Mouse (Mus musculus): Measurements from ENCODE around the gene Neurod2. TPM values are rescaled to one million over a fixed set of nuclear protein-coding genes. Genes with fewer than 3 reads are reported as not detected.

Gene Neurod2
- polyA plus RNA-seq, 1 experiment = not detected

GRCm38 (mm10) chr11:98367863-98368186 lies 38.4 kb upstream of the Neurod2 start:
- Histone ChIP-seq H3K27ac (ENCODE audit: insufficient read depth, low read depth, low read length) (no peak overlapping the region), H3K4me3 (ENCODE audit: insufficient read depth, low read depth, low read length) (no peak overlapping the region), H3K4me1 (ENCODE audit: control insufficient read depth, insufficient read depth, low read length) (peaks cover 17% of the 10 kb centered on the region)
- TF ChIP-seq CTCF (IDR thresholded peaks at IDR 0.05; ENCODE audit: insufficient read depth, low read depth, low read length) = no peak
- 87% methylated on average over 7 of the region's 7 CpGs for WGBS

GRCm38 (mm10) chr11:98367171-98367862 lies 37.9 kb upstream of the Neurod2 start:
- Histone ChIP-seq H3K4me3 (ENCODE audit: insufficient read depth, low read depth, low read length) (no peak overlapping the region), H3K27ac (ENCODE audit: insufficient read depth, low read depth, low read length) (no peak overlapping the region), H3K4me1 (ENCODE audit: control insufficient read depth, insufficient read depth, low read length) (peaks cover 17% of the 10 kb centered on the region)
- TF ChIP-seq POLR2A (IDR thresholded peaks at IDR 0.05; ENCODE audit: insufficient read depth, low read depth, low read length) (no peak), CTCF (IDR thresholded peaks at IDR 0.05; ENCODE audit: insufficient read depth, low read depth, low read length) (no peak)
- WGBS = 70% methylated on average over 10 of the region's 10 CpGs

DNA sequence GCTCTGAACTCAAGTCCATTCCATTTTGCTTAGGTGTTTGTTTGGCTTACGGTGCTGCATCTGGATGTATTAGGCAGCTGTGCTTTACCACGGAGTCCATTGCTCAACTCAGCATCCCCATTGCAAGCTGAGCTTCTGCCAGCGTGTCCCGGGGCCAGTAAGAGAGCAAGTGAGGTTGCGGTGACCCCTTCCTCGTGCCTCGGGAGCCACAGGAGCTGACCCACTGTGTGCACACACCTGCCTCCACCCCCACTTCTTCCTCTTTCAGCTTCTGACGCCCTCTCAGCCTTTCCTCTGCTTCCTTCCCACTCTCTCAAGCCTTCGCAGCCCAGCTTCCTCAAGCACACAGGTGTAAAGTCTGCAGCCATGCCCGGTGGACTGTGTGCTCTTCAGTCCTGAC lies 36.8 kb upstream of the Neurod2 start:
- Histone ChIP-seq H3K4me3 (ENCODE audit: insufficient read depth, low read depth, low read length) (no peak overlapping the region), H3K27ac (ENCODE audit: insufficient read depth, low read depth, low read length) (no peak overlapping the region), H3K4me1 (ENCODE audit: control insufficient read depth, insufficient read depth, low read length) (peaks cover 8% of the 10 kb centered on the region)
- TF ChIP-seq CTCF (IDR thresholded peaks at IDR 0.05; ENCODE audit: insufficient read depth, low read depth, low read length) (no peak), POLR2A (IDR thresholded peaks at IDR 0.05; ENCODE audit: insufficient read depth, low read depth, low read length) (no peak)
- WGBS = 82% methylated on average over 10 of the region's 10 CpGs

DNA sequence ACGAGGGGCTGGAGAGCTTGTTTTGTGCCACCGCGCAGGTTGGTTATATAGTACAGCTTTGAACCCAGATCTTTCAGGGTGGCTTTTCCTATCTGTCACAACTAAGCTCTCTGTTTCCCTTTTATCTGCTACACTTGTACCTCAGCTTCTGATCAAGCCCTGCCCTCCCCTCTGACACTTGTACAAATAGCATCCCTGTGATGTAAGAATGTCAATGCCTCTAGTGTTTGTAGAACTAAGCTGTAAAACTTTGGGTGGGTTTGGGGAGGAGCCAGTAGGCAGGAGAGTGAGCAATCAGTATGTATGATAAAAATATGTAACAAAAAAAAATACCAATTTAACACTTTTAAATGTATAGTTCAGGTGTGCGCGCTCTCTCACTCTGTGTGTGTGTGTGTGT lies 35.0 kb upstream of the Neurod2 start:
- peaks cover 11% of the 10 kb centered on the region for H3K4me1 ChIP-seq (ENCODE audit: control insufficient read depth, insufficient read depth, low read length)
- H3K4me3 ChIP-seq (ENCODE audit: insufficient read depth, low read depth, low read length) = no peak overlapping the region
- H3K27ac ChIP-seq (ENCODE audit: insufficient read depth, low read depth, low read length) = no peak overlapping the region
- WGBS = 97% methylated on average over 5 of the region's 5 CpGs
- TF ChIP-seq CTCF (IDR thresholded peaks at IDR 0.05; ENCODE audit: insufficient read depth, low read depth, low read length) (no peak), POLR2A (IDR thresholded peaks at IDR 0.05; ENCODE audit: insufficient read depth, low read depth, low read length) (no peak)

DNA sequence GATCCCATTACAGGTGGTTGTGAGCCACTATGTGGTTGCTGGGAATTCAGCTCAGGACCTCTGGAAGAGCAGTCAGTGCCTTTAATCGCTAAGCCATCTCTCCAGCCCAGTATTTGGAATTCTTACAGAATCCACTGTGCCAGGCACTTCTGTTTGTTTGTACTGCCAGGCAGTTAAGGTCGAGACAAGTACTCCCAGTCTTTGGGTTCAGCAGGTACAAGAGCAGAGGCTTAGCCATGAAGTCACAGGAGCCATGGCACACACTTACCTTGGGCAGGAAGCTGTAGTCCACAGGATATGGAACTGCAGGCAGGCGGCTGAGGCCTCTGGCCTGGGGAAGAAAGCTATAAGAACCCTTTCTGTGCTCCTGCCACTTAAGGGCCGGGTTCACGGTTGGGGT lies 34.4 kb upstream of the Neurod2 start:
- peaks cover 12% of the 10 kb centered on the region for H3K4me1 ChIP-seq (ENCODE audit: control insufficient read depth, insufficient read depth, low read length)
- 87% methylated on average over 5 of the region's 5 CpGs for WGBS
- no peak for TF ChIP-seq POLR2A (IDR thresholded peaks at IDR 0.05; ENCODE audit: insufficient read depth, low read depth, low read length)
- no peak for TF ChIP-seq CTCF (IDR thresholded peaks at IDR 0.05; ENCODE audit: insufficient read depth, low read depth, low read length)
- no peak overlapping the region for H3K4me3 ChIP-seq (ENCODE audit: insufficient read depth, low read depth, low read length)
- no peak overlapping the region for H3K27ac ChIP-seq (ENCODE audit: insufficient read depth, low read depth, low read length)

DNA sequence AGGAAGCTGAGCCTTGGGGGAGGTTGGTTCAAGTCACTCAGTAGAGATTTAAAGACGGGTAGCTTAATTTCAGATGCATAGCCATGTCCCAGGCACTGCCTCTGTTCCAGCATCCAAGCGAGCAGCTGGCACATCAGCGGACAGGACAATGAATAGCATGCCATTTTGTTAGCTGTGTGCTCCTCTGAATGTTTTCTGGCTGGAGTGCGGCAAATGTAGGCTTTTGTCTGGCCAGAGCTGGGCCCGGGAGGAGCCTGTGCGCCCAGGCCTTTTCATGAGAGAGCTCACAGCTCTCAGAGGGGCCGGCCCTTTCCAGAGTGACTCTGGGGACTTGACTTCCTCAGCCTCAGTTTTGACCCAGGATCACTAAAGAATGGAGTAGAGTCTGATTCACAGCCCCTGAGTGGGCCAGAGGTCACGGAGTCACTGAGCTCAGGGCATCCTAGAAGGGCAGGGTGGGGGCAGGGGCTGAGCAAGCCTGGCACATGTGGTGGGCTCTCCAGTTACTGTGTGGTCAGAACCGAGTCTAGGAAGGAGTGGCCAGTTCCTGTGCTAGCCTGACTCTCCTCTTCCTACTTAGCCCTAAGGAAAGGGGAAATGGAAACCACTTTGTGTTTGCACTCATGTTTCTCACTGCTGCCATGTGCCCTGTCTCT lies 31.5 kb upstream of the Neurod2 start:
- Histone ChIP-seq H3K4me3 (ENCODE audit: insufficient read depth, low read depth, low read length) (no peak overlapping the region), H3K27ac (ENCODE audit: insufficient read depth, low read depth, low read length) (no peak overlapping the region), H3K4me1 (ENCODE audit: control insufficient read depth, insufficient read depth, low read length) (peaks cover 12% of the 10 kb centered on the region)
- WGBS = 44% methylated on average over 9 of the region's 9 CpGs
- no peak for TF ChIP-seq CTCF (IDR thresholded peaks at IDR 0.05; ENCODE audit: insufficient read depth, low read depth, low read length)
- TF ChIP-seq POLR2A (IDR thresholded peaks at IDR 0.05; ENCODE audit: insufficient read depth, low read depth, low read length) = no peak

GRCm38 (mm10) chr11:98358161-98359083 lies 29.0 kb upstream of the Neurod2 start, which contains the start of gene Stard3:
TSS of gene Stard3 (plus strand) at chr11:98358368.
- Histone ChIP-seq H3K4me3 (ENCODE audit: insufficient read depth, low read depth, low read length) (peak within 1 kb of the TSS; percentile 73), H3K27ac (ENCODE audit: insufficient read depth, low read depth, low read length) (peak within 1 kb of the TSS; percentile 60; the same call in 1 of the 2 replicates), H3K4me1 (ENCODE audit: control insufficient read depth, insufficient read depth, low read length) (peaks cover 25% of the 10 kb centered on the region)
- WGBS = under 1% methylated on average over 60 of the region's 60 CpGs
- TF ChIP-seq POLR2A (IDR thresholded peaks at IDR 0.05; ENCODE audit: insufficient read depth, low read depth, low read length) (0 out of 2 replicates have a peak, but pooled peaks have one; percentile 31), CTCF (IDR thresholded peaks at IDR 0.05; ENCODE audit: insufficient read depth, low read depth, low read length) (no peak)

DNA sequence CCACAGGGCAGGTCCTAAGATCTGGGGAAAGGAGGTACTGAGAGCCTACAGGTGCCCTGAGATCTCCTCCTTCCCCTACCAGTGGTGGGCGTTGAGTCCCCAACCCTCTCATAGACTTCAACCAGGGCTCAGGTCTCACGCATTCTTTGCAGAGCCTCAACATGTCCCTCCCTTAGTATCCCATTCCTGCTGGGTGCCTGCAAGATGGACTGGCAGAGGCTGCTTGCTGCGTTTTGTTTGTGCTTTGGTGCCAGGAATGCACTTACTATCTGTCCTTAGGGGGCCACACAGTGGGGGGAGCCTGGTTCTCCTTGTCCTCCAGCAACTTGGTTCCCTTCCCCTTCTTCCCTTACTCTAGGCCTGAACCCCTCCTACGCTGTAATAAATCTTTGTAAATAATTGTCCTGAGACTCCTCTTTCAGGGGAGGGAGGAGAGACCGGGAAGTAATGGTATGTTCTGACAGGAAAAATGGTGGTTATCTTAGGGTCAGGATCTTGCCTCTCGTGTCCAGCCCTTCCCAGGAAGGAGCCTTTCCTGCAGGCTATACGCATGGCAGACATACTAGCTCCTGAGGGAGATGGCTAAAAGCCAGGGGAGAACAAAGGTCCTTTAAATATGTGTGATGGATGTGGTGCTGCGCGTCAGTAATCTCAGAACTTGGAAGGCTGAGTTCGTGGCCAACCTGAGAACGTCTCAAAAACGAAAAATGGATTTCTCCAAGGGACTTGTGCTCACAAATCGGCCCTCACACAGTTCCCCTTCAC lies 28.1 kb upstream of the Neurod2 start:
- WGBS = 13% methylated on average over 13 of the region's 13 CpGs
- Histone ChIP-seq H3K27ac (ENCODE audit: insufficient read depth, low read depth, low read length) (no peak overlapping the region), H3K4me3 (ENCODE audit: insufficient read depth, low read depth, low read length) (peak overlapping the region; percentile 44), H3K4me1 (ENCODE audit: control insufficient read depth, insufficient read depth, low read length) (peaks cover 25% of the 10 kb centered on the region)
- TF ChIP-seq POLR2A (IDR thresholded peaks at IDR 0.05; ENCODE audit: insufficient read depth, low read depth, low read length) (no peak), CTCF (IDR thresholded peaks at IDR 0.05; ENCODE audit: insufficient read depth, low read depth, low read length) (no peak)

Data from olfactory bulb, adult 2 months (tissue).